Mouse (Mus musculus): ENCODE measurements around the gene Pacs1.
"Not testable (repeated sequence)": the region's sequence is repeated elsewhere in the genome, so short reads cannot be mapped to it uniquely, and the experiment has no call there.

Gene Pacs1

GRCm38 (mm10) chr19:5097521-5098362 lies 175.2 kb downstream of the Pacs1 start:
- DNase-seq (ENCODE audit: low read depth, low spot score): no peak

- no peak for DNase-seq (ENCODE audit: low read depth, low spot score)
These were observed 176.9 kb downstream of the Pacs1 start for GRCm38 (mm10) chr19:5095887-5096474.

- peak; percentile 60 for DNase-seq (ENCODE audit: low read depth, low spot score)
These were observed 178.0 kb downstream of the Pacs1 start for GRCm38 (mm10) chr19:5094746-5095417.

GRCm38 (mm10) chr19:5094243-5094632 lies 178.7 kb downstream of the Pacs1 start:
- DNase-seq (ENCODE audit: low read depth, low spot score): peak; percentile 97

- no peak for DNase-seq (ENCODE audit: low read depth, low spot score)
These were observed 179.3 kb downstream of the Pacs1 start for GRCm38 (mm10) chr19:5093481-5094242.

- DNase-seq (ENCODE audit: low read depth, low spot score): no peak
These were observed 180.8 kb downstream of the Pacs1 start for GRCm38 (mm10) chr19:5092083-5092482.

- DNase-seq (ENCODE audit: low read depth, low spot score): no peak
These were observed 183.6 kb downstream of the Pacs1 start for GRCm38 (mm10) chr19:5089324-5089723.

- peak; percentile 100 for DNase-seq (ENCODE audit: low read depth, low spot score)
These were observed 184.8 kb downstream of the Pacs1 start, which contains the start of gene Yif1a for GRCm38 (mm10) chr19:5087884-5088728. Yif1a (plus strand) TSS chr19:5088538.

GRCm38 (mm10) chr19:5086533-5086932 lies 186.4 kb downstream of the Pacs1 start:
- DNase-seq (ENCODE audit: low read depth, low spot score): not testable (repeated sequence)

GRCm38 (mm10) chr19:5085145-5085863 lies 187.6 kb downstream of the Pacs1 start, which contains the start of gene Tmem151a:
Tmem151a (minus strand) TSS chr19:5085531.
- DNase-seq (ENCODE audit: low read depth, low spot score): peak; percentile 87

- peak; percentile 63 for DNase-seq (ENCODE audit: low read depth, low spot score)
These were observed 188.1 kb downstream of the Pacs1 start for GRCm38 (mm10) chr19:5084834-5085144.

GRCm38 (mm10) chr19:5083961-5084833 lies 188.7 kb downstream of the Pacs1 start:
- no peak for DNase-seq (ENCODE audit: low read depth, low spot score)

Measured in brain, adult 2 months (tissue).